Mouse (Mus musculus) Muller cell, postnatal 12 days (primary cell): ENCODE measurements at regions not wholly inside any gene's neighbourhood (a gene's known extent, or its start where the extent isn't known, plus 50 kb on each side); places are given as distances from the start of the nearest gene placed in this dataset.
A peak's percentile ranks its signal among the peaks of the same experiment; 100 is the strongest.

ENCODE experiments used
- DNase-seq: peaks from one replicate; pipeline ENCODE4 v3.0.0-alpha.2; 2015; ENCODE audit errors: inconsistent ontology term

- DNase-seq, result no peak
These were observed 157.2 kb downstream of the En1 start for GRCm38 (mm10) chr1:120759380-120759779.

DNA sequence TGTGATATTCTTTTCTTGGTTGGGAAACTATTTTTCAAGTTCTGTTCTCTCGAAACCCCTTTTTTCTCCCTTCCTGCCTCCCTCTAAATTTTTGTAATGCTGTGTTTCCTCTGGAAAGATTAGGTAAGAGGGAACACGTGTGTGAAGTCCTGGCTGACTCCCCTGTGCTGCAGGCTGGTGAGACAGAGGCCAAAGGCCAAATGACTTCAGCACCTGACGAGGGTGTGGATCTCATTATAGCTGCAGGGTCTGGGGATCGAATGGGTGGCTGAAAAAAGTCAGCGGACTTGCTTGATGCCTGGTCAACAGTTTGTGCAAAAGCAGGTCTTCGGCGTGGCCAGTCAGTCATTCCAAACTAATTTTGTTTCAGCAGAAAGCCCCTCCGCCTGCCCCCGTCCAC lies 159.1 kb downstream of the En1 start:
- DNase-seq, result no peak

DNA sequence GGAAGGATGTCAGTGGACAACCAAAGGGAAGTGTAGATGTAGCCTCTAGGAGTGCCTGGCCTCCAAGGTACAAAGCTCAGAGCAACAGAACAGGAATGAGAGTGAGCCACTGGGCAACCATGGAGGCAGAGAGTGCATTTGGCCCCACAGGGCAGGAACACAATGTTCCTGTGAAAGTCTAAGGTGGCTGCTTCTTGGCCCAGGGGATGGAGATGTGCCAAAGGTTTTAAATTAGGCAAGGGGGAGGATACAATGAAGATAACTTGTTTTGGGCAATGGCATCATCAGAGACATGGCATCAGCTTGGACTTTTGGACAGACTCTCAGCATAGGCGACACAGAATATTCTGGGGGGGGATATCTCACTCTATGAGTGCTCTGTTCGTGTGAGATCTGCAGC lies 160.3 kb downstream of the En1 start:
- DNase-seq, result no peak

DNA sequence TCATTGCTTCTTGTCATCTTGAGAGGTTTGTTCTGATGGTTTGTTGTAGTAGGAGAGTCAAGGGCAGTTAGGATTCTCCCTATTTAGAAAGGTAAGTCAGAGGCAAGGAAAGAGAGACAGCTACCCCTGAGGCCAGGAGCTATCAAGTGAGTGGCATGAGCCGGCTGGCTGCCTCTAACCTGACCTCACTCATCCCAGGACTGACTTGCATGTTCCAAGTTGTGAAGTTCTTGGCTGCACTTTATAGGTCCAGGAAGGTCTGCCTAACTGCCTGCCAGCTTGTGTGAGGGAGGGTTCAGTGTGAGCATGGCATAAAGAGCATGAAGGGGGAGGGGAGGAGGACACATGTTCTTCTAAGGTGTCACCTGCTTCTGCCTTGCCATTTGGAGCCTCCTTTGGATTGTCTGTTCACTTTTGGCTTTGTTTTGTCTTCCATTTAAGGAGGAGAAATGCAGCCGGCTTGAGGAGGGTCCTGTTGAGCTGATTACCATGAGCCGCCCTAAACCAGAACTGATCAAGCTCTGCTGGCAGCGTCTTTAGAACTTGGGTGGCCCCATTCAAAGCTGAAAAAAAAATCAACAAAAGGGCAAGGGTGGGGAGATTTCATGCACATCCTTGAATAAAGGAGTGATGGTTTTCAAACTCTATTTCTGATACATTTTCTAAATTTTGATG lies 160.8 kb downstream of the En1 start:
- no peak for DNase-seq

DNA sequence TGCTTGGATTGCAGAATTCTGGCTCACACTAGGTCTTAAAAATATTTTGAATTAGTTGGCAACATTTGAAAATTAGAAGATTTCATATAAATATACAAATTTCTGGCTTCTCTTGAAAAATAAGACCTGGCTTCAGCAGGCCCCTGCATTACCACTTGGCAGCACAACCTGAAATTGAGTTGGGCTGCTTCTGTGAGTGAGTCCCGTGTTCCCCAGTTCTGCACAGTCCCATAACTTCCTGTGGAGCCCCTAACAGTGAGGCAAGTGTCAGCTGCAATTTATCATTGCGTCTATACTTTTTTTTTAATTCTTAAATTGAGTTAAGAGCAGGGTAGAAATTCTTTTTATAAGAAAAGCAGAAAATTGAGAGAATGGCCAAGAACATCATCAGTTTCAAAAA lies 164.8 kb downstream of the En1 start:
- no peak for DNase-seq

GRCm38 (mm10) chr1:120771269-120771668 lies 169.1 kb downstream of the En1 start:
- no peak for DNase-seq

GRCm38 (mm10) chr1:120776906-120777305 lies 174.7 kb downstream of the En1 start:
- peak; percentile 70 for DNase-seq

DNA sequence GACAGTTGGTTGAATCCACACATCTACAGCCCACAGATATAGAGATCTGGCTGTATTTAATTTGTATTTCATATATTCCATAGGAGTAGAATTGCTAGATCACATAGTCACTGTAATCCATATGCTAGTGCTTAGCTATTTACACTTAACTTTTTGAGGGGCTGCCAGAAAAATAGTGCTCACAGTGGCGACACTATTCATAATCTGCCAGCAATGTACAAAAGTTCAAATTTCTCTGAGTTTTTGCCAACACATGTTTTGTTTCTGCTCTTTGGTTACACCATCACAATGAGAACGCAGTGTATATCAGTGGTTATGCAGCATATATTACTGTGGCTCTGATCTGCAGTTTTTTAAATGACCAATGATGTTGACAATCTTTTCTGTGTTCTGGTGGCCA lies 175.2 kb downstream of the En1 start:
- DNase-seq, result peak; percentile 8

DNA sequence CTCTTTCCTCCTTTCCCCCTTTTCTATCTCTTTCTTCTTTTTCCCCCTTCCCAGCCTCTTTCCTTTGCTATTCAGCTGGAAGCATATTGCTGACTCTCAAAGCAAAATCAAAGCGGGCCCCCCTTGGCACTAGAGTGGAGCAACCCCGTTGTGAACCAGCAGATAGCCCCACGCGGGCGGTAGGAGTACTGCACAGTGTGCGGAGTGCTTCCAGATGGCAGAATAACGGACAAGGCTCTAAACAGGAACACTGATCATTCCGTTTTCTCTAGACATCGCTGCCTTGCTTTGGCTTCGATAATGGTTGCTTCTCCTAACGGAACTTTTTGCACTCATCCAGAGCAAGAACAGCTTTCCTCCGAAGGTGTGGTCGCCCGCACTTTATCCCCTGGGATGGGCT lies 193.0 kb downstream of the En1 start:
- no peak for DNase-seq

- DNase-seq, result no peak
These were observed 199.2 kb downstream of the En1 start for GRCm38 (mm10) chr1:120801248-120801979.

- DNase-seq, result no peak
These were observed 199.8 kb downstream of the En1 start for GRCm38 (mm10) chr1:120801980-120802364.

GRCm38 (mm10) chr1:120814441-120814840 lies 212.2 kb downstream of the En1 start:
- DNase-seq, result peak; percentile 8

DNA sequence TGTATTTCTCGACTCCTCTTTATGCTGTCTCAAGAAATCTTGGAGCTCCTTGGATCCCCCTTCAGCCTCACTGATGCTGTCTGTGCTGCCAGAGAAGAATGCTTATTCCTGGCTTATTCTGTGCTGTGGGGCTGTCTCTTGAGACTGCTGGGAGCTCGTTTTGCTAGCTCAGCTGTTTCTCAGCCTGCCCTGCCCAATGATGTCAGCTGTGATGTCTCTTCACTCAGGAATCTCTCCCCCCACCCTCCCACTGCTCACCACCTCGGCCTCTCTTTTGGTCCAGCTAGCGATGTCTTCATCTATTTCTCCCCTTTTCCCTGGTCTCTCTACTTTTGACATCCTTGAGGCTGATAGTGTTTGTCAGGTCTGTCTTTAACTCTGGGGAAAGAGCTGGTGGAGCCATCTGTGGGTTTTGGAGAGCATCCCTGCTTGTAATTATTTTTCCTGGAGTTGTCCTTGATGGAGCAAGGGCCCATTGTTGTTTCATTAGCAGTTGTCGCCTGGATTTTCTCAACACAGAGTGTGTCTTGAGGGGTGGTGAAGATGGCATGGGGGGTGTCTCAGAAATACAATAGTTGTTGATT lies 214.1 kb downstream of the En1 start:
- DNase-seq, result peak; percentile 85

DNA sequence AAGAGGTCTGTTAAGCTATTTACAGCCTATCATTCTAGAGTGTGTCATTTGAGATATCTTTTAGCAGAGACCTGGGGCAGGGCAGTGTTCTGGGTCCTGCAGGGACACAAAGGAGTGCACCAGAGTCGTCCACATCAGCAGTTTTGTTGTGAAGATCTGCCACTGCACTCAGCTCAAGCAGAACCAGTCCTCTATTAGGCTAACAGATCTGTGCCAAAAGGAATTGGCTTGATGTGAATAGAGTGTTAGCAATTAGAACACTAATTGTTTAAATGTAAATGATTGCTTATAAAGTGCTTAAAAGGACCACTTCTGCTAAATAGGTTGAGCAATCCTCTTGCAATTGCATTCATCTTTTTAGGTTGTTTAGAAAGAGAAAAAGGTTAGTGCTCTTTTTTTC lies 215.3 kb downstream of the En1 start:
- peak; percentile 57 for DNase-seq

DNA sequence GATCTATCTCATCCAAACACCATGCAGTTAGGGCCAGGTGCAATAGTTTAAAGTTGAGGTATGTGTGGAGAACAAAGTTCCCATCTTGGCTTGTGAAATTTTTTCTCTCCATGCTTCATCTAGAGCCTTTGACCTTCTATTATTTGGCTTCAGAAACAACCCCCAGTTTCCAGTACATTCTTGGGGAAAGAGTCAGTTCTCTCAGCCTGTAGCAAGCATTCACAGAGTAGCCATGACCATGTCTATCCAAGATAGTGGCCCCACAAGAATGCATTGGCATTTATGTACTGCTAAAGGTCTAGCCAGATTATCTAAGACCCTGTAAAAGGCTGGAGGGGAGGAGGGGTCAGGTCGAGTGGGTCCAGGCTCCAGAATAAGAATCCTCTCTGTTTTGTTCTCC lies 229.8 kb downstream of the En1 start:
- DNase-seq, result peak; percentile 57

- no peak for DNase-seq
These were observed 240.4 kb downstream of the En1 start for GRCm38 (mm10) chr1:120842596-120842995.

DNA sequence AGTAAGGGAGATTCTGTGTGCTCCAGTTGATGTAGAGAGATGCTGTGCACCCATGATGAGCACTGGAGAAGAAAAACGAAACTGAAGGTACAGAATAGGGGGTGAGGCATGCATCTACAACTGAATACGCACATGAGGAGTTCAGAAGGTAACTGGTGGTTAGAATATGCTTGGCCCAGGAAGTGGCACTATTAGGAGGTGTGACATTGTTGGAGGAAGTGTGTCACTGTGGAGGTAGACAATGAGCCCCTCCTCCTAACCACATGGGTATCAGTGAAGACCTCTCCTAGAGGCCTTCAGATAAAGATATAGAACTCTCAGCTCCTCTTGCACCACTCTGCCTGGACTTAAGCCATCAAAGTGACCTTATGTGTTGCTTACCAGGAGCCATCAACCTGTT lies 243.9 kb downstream of the En1 start:
- DNase-seq, result no peak

DNA sequence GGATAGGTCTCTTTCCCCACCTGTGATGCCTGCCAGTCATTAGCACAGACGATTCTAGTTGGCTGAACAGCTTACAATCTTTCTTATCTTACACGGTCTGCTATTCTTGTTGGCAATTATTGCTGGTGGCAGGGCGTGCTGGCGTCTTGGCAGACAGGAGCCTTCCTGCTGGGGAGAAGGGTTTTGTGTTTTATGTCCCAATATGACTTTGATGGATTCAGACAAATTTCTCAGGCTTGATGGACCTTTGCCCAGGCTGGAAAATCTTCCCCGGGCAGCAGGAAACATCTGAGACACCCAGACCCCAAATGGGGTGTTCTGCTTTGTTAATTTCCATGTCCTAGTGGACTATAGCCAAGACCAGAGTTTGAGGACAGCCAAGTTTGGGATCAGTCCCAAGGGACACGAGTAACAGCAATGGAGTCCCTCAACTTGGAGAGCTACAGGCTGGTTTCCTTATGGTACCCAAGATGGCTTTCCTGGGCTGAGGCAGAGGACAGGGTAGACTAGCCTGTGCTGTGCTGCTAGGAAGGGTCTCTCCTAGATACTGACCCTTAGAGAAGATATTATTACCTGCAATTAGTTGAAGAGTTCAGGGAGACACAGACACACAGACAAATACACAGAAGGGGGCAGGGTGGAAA lies 249.8 kb downstream of the En1 start:
- peak; percentile 84 for DNase-seq

DNA sequence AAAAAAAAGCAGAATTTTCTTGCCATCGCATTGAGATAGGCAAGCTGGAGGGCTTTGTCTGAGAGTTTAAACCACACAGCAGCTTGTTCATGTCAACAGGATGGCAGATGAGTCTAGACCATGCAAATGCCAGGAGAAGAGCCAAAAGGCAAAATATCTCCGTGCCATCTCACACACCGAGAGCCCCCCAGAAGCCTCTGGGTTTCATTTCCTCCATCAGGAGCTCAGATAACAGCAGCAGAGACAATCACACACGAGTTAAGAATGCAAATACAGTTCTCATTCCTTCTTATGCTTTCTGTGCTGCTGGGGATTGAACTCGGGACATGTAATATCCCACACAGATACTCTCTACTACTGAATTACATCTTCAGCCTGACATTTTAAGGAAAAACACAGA lies 255.3 kb downstream of the En1 start:
- no peak for DNase-seq

DNA sequence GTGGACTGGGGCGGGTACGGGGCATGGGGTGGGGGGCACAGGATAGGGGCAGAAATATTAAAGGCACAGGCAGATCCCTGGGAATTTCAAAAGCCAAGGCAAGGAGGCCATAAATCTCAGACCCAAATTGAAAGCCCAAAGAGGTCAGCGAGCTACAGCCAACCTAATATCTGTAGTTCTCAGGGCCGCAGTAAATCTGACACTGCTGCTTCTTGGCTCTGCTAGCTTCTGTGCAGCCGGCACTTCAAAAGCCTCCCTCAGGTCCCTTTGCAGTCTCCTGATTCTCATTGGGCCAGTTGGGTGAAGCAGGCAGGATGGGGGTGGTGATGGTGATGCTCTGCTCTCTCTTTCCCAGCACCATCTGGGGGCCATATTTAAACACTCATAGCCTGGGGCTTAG lies 257.3 kb downstream of the En1 start:
- no peak for DNase-seq

DNA sequence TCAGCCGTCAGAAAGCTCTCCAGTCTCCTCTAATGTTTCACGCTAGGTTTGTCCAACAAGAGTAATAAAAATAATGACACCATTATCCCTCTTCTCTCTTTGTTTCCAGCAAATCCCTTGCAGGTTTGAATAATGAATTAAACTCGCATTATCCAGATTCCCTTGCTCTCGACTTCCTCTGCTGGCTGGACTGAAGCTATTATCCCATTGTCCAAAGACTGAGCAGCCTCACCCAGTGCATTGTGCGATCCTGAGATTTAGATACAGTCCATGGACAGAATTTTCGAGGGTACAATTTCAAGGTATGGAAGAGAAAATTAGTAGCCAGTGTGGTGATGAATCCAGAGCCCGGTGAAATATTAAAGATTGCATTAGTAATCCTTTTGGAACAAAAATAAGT lies 270.3 kb downstream of the En1 start:
- DNase-seq, result no peak

DNA sequence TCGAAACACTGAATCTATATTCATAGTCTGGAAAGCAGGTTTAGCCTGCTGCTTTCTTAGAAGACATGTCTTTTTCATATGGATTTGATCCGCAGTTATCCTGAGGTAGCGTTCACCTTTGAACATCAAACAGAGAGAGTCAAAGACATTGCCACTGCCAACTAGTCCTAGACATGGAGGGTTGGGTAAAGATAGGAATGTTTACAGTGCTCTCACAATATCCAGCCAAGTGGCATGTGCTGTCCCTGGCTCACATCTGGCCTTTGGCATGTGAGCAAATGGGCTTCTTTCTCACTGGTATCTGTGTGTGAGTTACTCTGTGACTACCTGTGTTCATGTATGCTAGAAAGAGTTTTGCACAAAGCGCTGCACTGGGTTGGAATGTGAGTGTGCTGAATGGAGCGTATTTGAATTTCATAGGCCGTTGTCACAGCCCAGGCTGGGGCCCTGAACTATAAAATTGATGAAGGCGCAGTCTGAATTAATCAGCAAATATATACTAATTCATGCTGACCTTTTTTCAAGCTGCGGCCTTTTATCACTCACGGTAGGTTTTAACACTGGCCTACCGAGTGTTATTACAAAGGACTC lies 280.8 kb downstream of the En1 start:
- no peak for DNase-seq
